Mouse (Mus musculus) urinary bladder, postnatal 4 days (tissue): ENCODE data around the gene Lamc3.
A peak's percentile ranks its signal among the peaks of the same experiment; 100 is the strongest.

Experiments
- DNase-seq, 2 experiments: peaks; one replicate each; pipeline ENCODE4 v3.0.0; 2021 to 2022; ENCODE audit warnings: low spot score in 2 of 2

Lamc3 gene

DNA sequence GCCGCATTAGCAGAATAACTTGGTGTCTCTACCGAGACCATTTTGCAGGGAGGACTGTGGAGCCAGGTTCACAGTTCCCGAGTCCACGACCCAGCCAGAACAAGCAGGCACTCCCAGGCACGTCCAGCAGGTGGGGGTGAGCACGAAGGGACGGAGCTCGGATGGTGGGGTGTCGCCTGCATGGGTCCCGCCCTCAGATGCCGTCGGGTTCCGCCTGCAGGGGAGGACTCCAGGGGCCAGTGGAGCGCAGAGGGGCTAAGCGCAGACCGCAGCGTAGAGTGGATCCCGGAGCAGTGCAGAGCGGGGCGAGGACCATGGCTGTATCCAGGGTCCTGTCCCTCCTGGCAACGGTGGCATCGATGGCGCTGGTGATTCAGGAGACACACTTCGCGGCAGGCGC is at the start of gene Lamc3:
Gene Lamc3 (plus strand): TSS at position 262 of the 400 bp plus-strand sequence.
- DNase-seq, result peak; percentile 68 to 73

DNA sequence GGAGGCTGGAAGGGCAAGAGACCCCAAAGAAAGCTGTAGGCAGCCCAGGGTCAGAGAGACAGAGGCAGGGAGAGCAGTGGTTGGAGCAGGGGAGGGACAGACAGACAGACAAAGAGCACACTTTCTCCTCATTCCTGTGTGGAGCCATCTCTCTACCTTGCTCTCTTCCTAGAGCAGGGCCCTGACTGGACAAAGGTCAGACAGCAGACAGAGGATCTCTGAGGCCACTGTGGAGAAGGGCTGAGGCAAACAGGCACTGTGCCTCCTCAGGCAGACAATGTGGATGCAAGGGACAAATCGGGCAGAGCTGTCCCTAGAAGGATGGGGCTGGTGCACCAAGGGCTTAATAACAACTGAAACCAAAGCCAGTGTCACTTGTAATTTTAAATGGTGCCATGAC is 48.2 kb upstream of the Lamc3 start:
- DNase-seq, result no peak

DNA sequence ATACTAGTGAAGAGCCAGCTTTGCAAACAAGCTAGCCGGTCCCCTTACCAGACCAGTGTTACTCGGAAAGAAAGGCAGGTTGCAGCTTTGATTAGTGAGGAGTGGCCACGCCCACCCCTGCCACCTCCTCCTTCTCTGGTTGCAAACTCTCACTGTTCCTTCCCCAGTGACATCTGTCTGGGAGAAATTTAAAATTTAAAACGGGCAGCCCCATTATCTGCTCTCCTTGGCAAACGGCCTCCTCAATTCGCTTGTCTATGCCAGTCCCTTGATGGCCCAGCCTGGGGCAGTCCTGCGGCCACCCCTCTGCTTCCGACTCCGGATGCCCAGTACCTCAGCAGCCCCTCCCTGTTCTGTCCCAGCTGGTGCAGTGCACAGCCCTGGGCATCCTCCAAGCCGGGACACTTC is 42.4 kb upstream of the Lamc3 start:
- no peak for DNase-seq

DNA sequence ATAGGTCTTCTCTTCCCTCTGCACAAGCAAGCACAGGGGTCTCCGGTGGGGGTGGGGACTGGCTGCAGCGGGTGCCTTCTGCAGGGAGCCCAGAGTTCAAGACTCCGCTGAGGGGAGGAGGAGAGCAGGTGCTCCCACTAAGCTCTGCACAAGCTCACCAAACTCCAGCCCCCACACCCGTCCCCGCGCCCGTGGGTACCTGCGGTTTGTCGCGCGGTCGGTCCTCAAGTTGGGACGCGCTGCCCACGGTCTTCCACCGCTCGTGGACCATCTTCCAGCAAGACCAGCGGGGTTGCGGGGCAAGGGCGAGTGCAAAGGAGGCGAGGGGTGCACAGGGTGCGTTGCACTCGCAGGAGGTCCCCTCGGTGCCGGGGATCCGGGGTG is 41.6 kb upstream of the Lamc3 start:
- no peak for DNase-seq

DNA sequence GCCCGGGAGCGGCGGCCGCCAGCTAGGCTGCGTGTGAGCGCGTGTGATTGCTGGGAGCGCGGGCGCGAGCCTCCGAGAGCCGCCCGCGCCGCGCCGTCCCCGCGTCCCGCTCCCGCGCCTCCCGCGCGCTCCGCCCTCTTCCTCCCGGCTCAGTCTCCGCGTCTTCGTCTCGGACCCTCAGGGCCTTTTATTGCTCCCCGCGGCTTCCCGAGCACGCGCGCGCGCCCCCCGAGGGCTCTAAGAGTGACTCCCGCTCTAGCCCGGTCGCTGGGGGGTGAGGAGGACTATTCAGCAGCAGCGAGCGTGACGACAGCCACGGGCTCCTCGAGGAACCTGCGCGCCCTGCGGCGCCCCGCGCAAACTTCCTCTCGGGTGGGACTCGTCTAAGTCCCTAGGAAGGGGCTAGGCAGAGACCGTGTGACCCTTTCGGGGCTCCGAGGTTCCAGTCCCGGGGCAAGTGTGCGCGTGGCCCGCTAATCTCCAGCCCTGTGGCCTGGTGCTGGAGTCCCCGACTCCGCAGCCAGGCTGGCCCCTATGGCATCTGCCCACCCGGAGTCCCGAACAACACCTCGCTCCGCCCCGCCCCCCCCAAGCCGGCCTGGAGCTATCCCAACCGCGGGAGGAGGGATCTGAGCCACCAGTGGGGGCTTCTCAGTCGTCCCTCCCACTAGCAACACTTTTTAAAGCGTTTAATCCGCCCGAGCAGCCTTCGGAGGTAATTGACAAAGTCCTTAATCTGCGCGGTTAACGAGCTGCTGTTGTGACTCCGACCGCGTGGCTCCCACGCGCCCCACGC is 41.0 kb upstream of the Lamc3 start, which contains the start of gene Fibcd1:
Gene Fibcd1 (minus strand): TSS at position 110 of the 796 bp plus-strand sequence.
- no peak for DNase-seq

DNA sequence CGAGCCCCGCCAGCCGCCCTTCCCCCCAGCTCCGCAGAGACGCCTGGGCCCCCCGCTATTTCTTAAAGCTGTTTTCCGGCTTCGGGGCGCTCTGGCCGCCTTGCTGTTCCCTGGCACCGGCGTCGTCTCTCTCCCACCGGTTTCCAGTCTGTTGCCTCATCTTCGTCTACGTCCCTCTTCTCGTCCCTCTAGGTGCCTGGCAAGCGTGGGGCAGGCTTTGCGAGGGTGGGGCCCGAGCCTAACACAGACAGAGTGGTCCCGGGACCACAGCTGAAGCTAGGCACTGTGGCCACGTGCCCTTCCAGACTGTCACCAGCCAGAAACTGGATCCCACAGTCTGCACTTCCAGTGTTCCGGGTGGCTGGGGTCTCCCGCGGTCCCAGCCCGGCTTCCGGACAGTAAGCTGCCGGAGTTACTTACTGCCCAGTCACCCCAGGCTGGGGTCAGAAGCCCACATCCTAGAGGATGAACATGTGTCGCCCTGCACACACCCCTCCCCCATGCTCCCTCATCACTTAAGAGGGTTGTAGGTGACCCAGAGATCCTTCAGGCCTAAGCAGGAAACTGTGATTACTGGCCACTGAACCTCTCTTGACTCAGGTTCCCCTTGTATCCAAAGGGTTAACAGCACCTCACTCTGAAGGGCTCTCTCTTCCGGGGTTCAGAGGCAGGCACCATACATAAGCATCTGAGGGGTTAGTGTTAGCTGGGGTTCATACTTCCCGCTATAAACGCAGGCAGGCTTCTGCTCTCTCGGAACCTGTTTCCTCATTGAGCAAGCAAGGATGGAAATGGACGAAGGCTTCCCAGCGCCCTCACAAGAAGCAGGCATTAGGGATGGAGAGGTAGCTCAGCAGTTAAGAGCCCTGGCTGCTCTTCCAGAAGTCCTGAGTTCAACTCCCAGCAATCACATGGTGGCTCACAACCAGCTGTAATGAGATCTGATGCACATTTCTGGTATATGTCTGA is 40.1 kb upstream of the Lamc3 start:
- no peak for DNase-seq

DNA sequence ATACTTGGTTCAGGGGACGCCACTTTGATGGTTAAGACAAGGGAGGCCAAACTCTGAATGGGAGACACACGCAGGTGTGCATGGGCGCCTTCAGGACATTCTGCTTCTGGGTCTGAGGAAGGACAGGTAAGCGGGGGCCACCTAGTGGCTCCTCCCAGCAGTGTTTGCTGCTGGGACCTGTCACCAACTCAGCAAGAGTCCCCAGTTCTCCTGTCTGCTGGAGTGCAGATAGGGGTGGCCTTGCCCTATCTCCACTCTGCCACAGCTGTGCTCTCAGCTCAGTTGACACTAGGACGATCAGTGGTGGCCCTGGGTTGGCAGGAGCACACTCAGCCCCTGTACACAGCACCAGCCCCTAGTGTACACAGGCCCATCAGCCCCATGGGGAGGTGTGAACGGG is 39.2 kb upstream of the Lamc3 start:
- no peak for DNase-seq

DNA sequence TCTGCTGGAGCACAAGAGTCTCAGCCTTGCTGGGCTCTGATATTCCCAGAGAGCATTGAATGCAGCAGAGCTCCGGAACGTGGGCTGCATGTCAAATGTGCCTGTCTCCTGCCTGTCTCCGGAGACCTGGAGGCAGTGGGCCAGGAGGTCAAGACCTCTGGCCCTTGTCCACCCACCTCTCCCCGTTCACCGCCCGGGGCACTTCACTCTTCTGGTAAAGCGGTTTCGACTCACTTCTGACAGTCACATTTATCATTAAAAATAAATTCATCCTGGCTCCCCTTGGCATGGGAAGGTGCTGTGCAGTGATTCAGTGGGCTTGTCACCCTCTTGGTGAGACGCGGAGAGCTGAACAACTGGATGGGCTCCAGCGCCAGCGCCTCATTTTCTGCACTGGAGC is 37.0 kb upstream of the Lamc3 start:
- DNase-seq, result no peak

DNA sequence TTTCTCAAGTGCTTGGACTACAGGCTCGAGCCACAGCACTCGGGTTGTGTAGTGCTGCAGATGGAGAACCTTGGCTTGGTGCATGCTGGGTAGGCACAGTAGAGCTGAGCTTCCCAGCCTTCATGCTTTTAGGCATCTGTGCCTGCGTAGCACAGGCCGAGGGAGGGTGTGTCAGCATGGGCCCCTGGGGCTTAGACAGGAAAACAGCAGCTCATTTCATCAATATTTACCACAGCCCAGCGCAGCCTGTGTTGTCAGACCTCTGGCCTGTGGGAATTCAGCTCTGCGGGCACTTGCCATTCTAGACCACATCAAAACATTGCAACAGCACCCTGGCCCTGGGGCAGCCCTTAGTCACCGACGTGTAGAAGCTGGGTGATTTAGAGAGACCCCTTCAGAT is 31.1 kb upstream of the Lamc3 start:
- no peak for DNase-seq

DNA sequence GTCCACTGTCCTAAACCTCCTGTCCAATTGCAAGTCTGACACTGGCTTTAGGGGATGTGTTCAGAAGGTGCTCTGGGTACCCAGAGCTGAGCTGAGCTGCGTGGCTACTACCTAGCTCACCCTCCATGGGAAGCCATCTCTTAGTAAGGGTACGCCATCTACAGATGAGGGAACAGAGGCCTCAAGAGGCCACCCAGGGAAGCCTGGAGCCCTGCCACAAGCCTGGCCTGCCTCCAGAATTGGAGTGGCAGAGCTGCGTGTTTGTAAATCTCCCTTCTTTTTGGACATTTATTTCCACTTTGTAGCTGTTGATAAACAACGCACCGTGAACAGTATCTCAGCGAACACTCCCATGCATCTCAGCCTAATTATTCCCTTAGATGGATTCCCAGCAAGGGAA is 29.9 kb upstream of the Lamc3 start:
- DNase-seq, result no peak

DNA sequence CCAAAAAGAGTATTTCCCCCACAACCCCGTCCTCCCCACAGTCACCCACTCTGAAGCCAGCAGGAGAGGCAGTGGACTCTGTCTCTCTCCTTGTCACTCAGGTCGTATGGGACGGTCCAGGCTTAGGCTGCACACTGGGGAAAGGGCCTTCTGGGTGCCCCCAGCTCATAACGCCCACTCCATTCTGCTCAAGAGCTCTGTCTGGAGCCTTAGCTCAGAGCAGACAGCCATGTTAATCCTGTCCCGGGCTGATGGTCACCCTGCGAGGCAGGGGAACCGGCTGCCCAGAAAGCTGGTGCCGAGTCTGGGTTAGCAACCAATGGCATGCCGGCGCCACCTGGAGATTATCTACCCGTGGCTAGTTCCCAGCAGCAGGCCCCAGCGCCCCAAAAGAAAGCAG is 28.6 kb upstream of the Lamc3 start:
- DNase-seq, result no peak

DNA sequence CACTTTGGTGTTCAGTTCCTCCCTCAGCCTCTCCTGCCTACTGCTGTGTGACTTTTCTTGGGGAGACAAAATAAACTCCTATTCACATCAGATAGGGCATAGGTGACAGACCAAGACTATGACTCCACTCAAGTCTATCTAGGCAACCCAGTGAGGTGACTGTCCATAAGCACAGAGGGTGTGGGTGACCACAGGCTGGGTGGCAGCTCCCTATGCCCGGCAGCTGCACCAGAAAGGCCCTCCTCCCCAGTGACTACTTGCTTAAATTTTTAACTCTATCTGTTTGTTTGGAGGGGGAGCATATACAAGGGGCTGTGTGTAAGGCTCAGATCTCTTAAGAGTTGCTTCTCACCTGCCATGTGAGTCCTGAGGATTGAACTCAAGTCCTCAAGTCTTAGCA is 24.2 kb upstream of the Lamc3 start:
- DNase-seq, result no peak

DNA sequence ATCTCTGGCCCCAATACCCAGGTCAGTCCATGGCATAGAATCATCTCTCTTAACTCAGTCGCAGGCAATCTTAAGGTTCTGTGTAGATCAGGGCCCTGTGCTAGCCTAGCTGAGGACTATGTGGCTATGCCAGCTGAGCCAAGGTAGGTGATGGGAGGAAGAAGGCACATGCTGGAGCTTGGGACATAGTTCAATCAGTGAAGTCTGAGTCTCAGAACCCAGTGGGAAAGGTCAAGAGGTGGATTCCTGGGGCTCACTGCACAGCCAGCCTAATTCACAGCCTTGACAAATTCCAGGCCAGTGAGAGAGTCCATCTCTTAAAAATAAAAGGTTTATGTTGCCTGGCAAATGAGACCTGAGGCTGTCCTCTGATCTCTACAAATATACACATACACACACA is 23.3 kb upstream of the Lamc3 start:
- DNase-seq, result no peak

DNA sequence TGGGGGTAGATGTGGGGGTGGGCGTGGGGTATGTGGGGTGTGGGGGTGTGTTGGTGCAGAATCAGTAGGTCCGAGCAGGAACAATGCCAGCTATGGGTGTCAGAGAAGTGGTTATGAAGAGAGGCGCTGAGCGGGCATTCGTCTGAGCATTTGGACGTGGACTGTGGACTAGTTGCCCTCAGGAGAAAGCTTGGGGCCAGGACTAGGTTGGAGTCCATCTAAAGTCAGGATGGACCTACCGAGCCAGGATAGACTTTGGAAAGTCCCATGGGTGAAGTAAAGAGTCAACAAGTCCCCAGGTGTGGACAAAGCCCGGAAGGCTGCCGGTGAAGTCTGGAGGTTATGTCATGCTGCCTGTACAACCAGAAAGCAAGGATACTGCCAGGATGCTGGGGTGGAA is 22.2 kb upstream of the Lamc3 start:
- DNase-seq, result no peak

DNA sequence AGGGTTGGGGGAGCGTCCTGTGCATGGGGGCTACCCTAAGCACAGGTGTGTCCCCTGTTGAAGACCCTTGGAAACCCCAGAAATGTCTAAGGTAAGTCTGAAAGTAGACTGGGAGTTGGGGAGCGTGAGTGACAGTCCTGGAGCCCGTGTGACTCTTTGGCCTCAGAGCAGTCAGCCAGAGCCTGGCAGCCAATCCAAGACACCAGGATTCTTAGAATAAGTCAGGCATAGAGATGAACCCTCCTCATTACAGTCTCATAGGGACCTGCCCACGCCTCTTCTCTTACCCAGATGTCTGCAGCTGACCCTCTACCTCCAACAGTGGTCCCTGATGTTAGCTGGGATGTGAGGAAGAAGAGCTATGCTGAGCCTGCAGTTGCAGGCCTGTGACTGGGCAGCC is 21.8 kb upstream of the Lamc3 start:
- DNase-seq, result no peak

DNA sequence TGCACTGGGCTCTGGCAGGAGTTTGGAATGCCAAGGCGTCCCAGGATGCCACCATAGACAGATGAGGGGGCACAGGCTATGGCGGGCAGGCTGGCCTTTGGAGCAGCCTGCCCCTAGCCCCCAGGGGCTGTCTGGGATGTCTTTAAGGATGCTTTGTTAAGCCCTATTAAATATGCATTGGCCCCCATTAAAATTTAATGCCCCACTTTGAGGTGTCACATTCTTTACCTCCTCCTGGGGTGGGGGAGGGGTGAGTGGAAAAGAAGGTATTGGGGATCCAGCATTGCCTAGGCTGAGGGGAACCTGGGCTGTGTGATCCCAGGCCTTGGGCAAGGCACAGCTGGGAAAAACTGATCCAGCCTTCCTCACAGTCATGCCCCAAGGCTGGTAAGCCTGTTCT is 21.3 kb upstream of the Lamc3 start:
- no peak for DNase-seq

DNA sequence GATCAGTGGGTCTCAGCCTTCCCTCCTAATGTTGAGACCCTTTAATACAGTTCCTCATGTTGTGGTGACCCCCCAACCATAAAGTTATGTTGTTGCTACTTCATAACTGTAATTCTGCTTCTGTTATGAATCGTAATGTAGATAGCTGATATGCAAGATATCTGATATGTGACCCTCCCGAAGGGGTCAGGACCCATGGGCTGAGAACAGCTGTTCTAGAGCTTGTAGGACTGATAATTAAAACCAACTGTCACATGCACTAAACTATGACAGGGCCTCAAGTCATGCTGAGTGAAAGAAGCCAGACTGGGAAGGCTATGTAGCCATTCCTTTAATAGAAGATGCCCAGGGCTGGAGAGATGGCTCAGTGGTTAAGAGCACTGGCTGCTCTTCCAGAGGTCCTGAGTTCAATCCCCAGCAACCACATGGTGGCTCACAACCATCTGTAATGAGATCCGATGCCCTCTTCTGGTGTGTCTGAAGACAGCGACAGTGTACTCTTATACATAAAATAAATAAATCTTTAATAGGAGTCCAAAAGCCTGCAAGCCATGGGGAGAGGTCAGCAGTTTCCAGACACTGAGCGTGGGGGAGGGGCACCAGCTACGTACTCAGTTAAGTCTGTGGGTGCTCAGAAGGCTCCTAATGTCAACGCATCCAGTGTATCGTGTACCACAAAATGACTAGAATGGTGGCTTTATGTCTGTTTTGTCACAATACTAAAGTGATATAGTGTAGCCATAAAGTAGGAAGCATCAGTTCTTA is 19.1 kb upstream of the Lamc3 start:
- DNase-seq, result no peak

DNA sequence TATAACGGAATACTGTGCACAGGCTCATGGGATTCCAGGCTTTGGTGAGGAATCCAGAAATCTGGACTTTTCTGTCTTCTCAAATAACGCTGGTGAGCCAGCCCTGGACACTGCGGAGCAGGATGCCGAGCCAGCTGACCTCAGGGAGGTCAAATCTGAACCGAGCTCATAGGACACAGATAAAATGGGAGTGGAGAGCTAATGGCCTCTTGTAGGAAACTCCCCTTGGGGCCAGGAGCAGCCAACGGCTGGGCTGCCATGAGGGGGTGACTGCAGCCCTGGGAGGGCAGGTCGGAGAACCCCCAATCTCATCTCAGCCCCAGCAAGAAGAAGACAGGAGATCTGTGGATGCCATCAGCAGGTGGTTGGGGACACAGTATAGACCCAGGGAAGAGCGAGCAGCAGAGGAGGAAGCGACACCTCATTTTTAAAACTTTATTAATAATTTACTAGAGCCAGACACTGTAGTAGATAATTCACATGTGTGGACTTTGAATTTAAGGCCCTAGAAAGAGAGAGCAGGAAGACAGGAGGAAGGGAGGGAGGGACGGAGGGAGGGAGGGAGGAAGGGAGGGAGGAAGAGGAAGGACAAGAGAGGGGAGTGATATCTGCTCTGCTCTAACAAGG is 18.4 kb upstream of the Lamc3 start:
- no peak for DNase-seq

DNA sequence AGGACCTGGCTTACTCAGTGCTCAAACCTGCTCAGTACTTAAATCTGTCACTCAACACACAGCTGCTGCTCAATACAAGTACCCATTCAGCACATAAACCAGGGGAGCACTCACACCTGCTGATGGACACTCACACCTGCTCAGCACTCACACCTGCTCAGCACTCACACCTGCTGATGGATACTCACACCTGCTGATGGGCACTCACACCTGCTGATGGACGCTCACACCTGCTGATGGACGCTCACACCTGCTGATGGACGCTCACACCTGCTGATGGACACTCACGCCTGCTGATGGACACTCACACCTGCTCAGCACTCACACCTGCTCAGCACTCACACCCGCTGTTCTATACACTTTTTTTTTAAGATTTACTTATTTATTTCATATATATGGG is 17.4 kb upstream of the Lamc3 start:
- no peak for DNase-seq

DNA sequence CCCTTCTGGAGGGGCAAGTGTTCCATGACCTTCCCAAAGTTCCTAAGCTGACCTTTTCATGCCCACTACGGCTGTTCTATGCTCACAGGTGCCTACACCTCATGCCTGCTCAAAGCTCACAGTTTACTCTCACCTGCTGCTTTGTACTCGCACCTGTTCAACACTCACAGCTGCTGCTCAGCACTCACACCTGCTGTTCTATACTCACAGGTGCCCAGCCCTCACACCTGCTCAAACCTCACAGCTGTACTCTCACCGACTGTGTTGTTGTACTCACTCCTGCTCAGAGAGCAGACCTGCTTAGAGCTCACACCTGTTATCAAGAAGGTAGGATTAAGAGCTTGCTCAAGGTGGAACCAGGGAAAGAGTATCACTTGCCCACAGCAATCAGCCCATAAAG is 16.4 kb upstream of the Lamc3 start:
- no peak for DNase-seq

DNA sequence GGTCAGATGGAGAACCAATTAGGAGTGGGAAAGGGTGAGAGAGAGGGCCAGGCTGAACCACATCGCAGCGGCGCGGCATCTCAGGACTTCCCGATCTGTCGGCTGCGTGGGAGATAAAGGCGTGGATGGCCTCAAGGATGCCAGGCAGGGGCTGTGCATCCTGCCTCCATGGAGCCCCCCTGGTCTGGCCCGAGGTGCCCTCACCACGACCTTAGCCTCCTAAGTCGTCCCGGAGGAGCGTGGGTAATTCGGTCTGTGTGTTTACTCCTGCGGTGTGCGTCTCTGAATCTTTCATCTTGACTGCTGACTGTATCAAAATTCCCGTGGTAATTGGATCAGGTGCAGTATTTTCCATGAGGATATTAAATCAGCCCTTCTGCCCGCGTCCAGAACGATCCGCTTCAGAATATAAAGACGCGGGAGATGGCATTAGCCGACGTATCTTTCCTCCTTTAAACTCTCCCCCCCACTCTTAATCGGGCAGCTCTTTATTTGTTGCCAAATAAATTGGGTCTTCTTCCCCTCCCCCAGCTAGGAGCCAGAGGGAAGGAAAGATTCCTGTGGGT is 12.7 kb upstream of the Lamc3 start:
- no peak for DNase-seq
